In the genomic region with DNA sequence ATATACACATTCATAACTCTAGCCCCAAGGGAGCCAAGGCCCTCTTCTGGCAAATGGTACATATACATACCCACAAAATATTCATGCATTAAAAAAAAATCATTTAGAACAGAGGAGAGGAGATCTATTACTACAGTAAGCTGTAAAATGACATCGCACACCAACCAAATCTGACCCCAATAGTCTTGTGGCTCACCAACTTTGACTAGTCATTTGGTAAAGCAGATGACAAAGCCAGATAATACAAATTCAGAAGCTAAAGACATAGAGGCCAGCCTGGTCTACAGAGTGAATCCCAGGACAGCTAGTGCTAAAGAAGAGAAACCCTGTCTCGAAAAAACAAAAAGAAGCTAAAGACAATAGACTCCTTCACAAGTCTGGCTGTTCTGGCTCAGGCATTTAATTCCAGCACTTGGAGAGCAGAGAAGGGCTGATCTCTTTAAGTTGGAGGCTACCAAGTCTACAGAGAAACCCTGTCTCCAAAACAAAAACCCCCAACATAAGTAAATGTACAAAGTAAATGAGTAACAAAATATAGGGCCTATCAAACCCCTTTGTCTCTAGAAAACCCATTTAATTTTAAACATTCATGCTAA, we compare ENCODE assay signal across 8 mouse cellular contexts. TPM values are rescaled to one million over a fixed set of nuclear protein-coding genes. Genes with fewer than 3 reads are reported as not detected.
A peak's percentile ranks its signal among the peaks of the same experiment; 100 is the strongest.
DNase-seq lines count a peak whose midpoint lies in the region; ATAC-seq and TF ChIP-seq lines count a peak whose summit lies in the region.
"Had no signal": no experiment of that assay in that cellular context is flagged by ENCODE, and none has a peak within 500 bp of the region (broad histone marks: within the 10 kb centered on the region; RNA-seq: fewer than 3 reads in every experiment).

No protein-coding gene starts in this region.

- no peak for TF ChIP-seq RAD21 in CH12.LX (IDR thresholded peaks at IDR 0.05; ENCODE audit: low read depth, low read length)

- no peaks in the 10 kb centered on the region for H3K27me3 ChIP-seq in CH12.LX (replicated peaks)
- no peaks in the 10 kb centered on the region for H3K27me3 ChIP-seq in forebrain, embryonic 15.5 days
- H3K27me3 ChIP-seq in liver, embryonic 15.5 days: no peaks in the 10 kb centered on the region

- no peaks in the 10 kb centered on the region for H3K9me3 ChIP-seq in CH12.LX (replicated peaks; ENCODE audit: low read length)
- no peaks in the 10 kb centered on the region for H3K9me3 ChIP-seq in forebrain, embryonic 15.5 days
- H3K9me3 ChIP-seq in liver, embryonic 15.5 days (replicated peaks): no peaks in the 10 kb centered on the region

- ATAC-seq in forebrain, embryonic 15.5 days (replicated peaks): no peak
- no peak for ATAC-seq in liver, embryonic 15.5 days (ENCODE audit: insufficient read depth)

- peaks cover 4 to 51% of the 10 kb centered on the region in 2 experiments; a peak in 3 of 4 replicates for H3K4me1 ChIP-seq in CH12.LX (ENCODE audit: control insufficient read depth in 1 of 2, insufficient read depth in 2 of 2)
- H3K4me1 ChIP-seq in forebrain, embryonic 15.5 days: peaks cover 38% of the 10 kb centered on the region
- H3K4me1 ChIP-seq in liver, embryonic 15.5 days (replicated peaks): peaks cover 33% of the 10 kb centered on the region

- 40% methylated on average over 2 of the region's 2 CpGs for WGBS in forebrain, embryonic 15.5 days
- 11% methylated on average over 2 of the region's 2 CpGs for WGBS in liver, embryonic 15.5 days (ENCODE audit: insufficient replicate concordance)

- H3K4me2 ChIP-seq in CH12.LX (ENCODE audit: insufficient read depth, low read depth, poor library complexity, severe bottlenecking): peak overlapping the region; percentile 95
- H3K4me2 ChIP-seq in forebrain, embryonic 15.5 days (replicated peaks): peak overlapping the region; percentile 84
- H3K4me2 ChIP-seq in liver, embryonic 15.5 days: peak overlapping the region; percentile 83

- dilution Hi-C loops in CH12.LX (cut with MboI; ENCODE audit: extremely low pct_ligation_motif_present, extremely low pct_unique_long_range_greater_than_20kb, low sequenced_read_pairs): no loop called here

- peak overlapping the region; percentile 43 to 99 (median 51) for H3K4me3 ChIP-seq in CH12.LX (replicated peaks in 1 of 3; ENCODE audit: low read depth in 2 of 3, low read length in 2 of 3, poor library complexity in 1 of 3)
- H3K4me3 ChIP-seq in forebrain, embryonic 15.5 days: peak overlapping the region; percentile 100
- H3K4me3 ChIP-seq in liver, embryonic 15.5 days (replicated peaks): peak overlapping the region; percentile 96

- H3K9ac ChIP-seq in CH12.LX (ENCODE audit: insufficient read depth, low read depth): peak overlapping the region; percentile 96
- H3K9ac ChIP-seq in forebrain, embryonic 15.5 days (replicated peaks): peak overlapping the region; percentile 20; the same call in 1 of the 2 replicates
- peak overlapping the region; percentile 48 for H3K9ac ChIP-seq in liver, embryonic 15.5 days

- peaks cover 9 to 37% of the 10 kb centered on the region in 2 experiments for H3K36me3 ChIP-seq in CH12.LX (replicated peaks in 1 of 2; ENCODE audit: control insufficient read depth in 1 of 2, insufficient read depth in 1 of 2, low read length in 1 of 2)
- H3K36me3 ChIP-seq in forebrain, embryonic 15.5 days: peaks cover 21% of the 10 kb centered on the region
- H3K36me3 ChIP-seq in liver, embryonic 15.5 days (replicated peaks): peaks cover 36% of the 10 kb centered on the region

- no peak for TF ChIP-seq EP300 in CH12.LX (IDR thresholded peaks at IDR 0.05; ENCODE audit: low read length)

- no peak overlapping the region for H3K27ac ChIP-seq in CH12.LX (ENCODE audit: insufficient read depth, low read depth)
- H3K27ac ChIP-seq in forebrain, embryonic 15.5 days (replicated peaks): no peak overlapping the region
- H3K27ac ChIP-seq in liver, embryonic 15.5 days (replicated peaks): peak overlapping the region; percentile 45; the same call in 1 of the 2 replicates

- in situ Hi-C loops in CH12.LX (cut with MboI; ENCODE audit: low pct_ligation_motif_present, low pct_unique_long_range_greater_than_20kb, low sequenced_read_pairs): no loop called here

- TF ChIP-seq POLR2A in CH12.LX (IDR thresholded peaks at IDR 0.05; ENCODE audit: low read depth, low read length): no peak

- H3K79me2 ChIP-seq in CH12.LX (replicated peaks; ENCODE audit: control insufficient read depth, extremely low read depth, insufficient read depth, poor library complexity, severe bottlenecking): peaks cover 73% of the 10 kb centered on the region

- peak; percentile 61 for DNase-seq in 416B (ENCODE audit: low read depth)
- DNase-seq in CH12.LX (ENCODE audit: extremely low read depth): no peak
- no peak for DNase-seq in T-cell, adult 2 months (ENCODE audit: low spot score)
- no peak for DNase-seq in thymus, adult 18-20 months
- DNase-seq in left cerebral cortex, adult 9 months (ENCODE audit: low spot score in 2 of 2): no peak
- DNase-seq: left cerebral cortex, postnatal 4 days had no signal

- no peak for TF ChIP-seq CTCF in CH12.LX (conservative IDR thresholded peaks at IDR 0.05 in 1 of 2, IDR thresholded peaks at IDR 0.05 in 1 of 2; ENCODE audit: low read depth in 2 of 2, low read length in 2 of 2)

TF ChIP-seq in CH12.LX, 34 proteins besides CTCF, POLR2A, EP300 and RAD21:
- TF ChIP-seq SIN3A (IDR thresholded peaks at IDR 0.05; ENCODE audit: low read length) (peak; percentile 53; the same call in 1 of the 2 replicates), CHD2 (IDR thresholded peaks at IDR 0.05; ENCODE audit: low read length) (no peak)

RNA-seq across cellular contexts. Expression of gene Dhx9, which starts 2.2 kb away (rescaled TPM):
- 55.4 and 82.4 TPM in 2 replicates for total RNA-seq in CH12.LX (2012; rRNA removed)
- 81.8 and 98.8 TPM in 2 replicates for total RNA-seq in CH12.LX (2014; rRNA removed)
- polyA plus RNA-seq in CH12.LX (2012; ENCODE audit: insufficient read length, low read depth): 233 and 244 TPM in 2 replicates
- 37.4 and 39.1 TPM in 2 replicates for polyA plus RNA-seq in forebrain, embryonic 15.5 days (2015; fragmentation: Nextera tagmentation; extraction: Ambion mirVana)
- polyA plus RNA-seq in liver, embryonic 15.5 days (2015; fragmentation: Nextera tagmentation; extraction: Ambion mirVana): 10.0 and 10.7 TPM in 2 replicates

Comparison
In these comparisons a context has a peak if more than half of its experiments do, and no peak if none do; other contexts are left out.
1. H3K9ac ChIP-seq: peak in every context shown above with its lines; median percentile 96 in CH12.LX; 48 in liver, embryonic 15.5 days; 20 in forebrain, embryonic 15.5 days.